Mouse (Mus musculus): Measurements from ENCODE around the gene Frk.
"Not testable (repeated sequence)": the region's sequence is repeated elsewhere in the genome, so short reads cannot be mapped to it uniquely, and the experiment has no call there.

The Frk gene

DNA sequence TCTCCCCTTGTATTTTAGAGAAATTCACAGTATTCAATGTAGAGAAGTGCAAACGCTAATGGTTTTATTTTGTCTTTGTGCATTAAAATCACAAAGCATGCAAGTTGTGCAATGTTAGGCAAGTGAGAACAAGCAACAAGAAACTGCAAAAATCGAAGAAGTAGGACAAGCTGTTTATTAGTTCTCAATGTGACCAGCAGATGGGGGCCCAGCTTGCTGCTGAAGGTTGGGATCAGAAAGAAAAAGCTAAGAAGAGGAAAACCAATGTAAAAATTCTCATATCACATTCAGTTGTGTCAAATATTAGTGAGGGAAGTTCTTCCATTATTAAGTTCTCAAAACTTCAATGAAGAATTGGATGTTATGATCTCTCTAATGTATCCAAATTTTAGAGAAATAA lies 134.0 kb downstream of the Frk start:
- DNase-seq (ENCODE audit: low spot score): no peak

DNA sequence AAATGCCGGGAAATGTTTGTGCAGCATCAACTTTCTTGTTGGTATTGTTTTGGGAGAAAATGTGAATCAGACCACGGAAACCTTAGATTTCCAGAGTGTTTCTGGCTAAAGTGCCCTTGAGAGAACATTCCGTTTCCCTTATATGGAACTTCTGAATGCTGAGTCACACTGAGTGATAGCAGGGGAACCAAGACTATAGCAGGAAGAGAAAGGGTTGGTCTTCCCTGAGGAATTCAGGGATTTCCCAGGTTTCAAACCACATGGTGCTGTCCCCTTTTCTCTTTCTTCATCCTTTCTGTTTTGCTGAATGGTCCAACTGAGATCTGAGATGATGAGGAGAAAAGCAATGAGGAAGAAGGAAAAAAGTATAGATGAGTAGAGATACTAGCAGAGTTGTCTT lies 135.3 kb downstream of the Frk start:
- no peak for DNase-seq (ENCODE audit: low spot score)

DNA sequence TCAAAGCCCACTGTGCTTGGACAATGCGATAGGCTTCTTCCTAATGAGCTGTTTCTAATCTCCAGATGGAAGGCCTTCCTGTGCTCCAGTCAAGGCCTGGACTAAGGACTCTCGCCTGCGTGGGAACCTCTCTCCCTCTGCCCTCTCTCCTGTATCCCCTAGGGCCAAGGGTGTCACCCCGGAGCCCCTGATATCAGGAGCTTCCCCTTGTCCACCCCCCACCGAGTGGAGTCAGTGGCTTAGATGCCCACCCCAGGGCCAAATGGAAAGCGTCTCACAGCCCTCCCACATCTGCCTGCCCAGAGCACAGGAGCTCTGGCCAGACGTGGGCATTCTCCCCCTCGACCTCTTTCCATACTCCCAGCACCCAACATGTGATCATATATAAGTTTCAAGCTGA lies 137.3 kb downstream of the Frk start:
- not testable (repeated sequence) for DNase-seq (ENCODE audit: low spot score)

DNA sequence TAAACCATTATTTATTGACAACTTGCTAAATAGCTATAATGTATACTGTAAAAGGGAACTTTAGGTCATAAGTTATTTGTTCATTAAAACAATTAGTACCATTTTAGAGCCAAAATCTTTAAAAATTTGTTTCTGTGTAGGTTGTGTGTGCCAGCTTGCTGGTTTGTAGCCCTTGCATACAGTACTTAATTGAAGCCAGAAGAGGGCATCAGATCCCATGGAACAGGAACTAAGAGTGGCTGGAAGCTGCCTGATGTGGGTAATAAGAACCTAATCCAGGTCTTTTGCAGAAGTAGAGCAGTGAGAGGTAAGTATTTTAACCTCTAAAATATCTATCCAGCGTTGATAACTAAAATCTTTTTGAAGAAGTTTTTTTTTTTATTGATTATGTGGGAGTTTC lies 155.0 kb downstream of the Frk start:
- no peak for DNase-seq (ENCODE audit: low spot score)
